Mouse (Mus musculus): ENCODE results near the gene Eif4e3.

Eif4e3 gene

GRCm38 (mm10) chr6:99665457-99666317, 884 bp downstream of the Eif4e3 start:
- in situ Hi-C loops (cut with MboI, MseI), result loop anchor here (25.0 kb wide), 2 partner anchors 1172 to 1197 kb away; partner anchors contain the start of gene Ppp4r2 (in 1 of the 2)

GRCm38 (mm10) chr6:99663232-99663631, 3.3 kb downstream of the Eif4e3 start:
- in situ Hi-C loops (cut with MboI, MseI), result loop anchor here (5.0 to 25.0 kb wide), 3 partner anchors 1056 to 1199 kb away; partner anchors contain the start of gene Ppp4r2 (in 1 of the 2)

DNA sequence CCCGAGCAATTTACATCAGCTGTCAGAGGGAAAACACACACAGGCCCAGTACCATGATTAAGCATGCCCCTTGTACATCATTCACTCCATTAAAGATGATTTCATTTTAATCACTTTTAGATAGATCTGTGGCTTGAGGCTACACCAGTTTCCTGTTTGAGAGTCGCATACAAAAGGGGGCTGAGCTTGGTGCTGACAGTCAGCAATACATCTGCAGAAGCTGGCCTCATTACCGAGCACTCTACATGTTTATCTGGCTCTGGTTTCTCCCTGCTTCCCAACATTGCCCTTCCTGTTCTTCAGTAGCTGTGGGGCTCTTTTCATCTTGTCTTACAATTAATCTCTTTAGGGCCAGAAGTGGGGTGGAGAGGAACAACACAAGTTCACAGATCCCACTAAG, 6.1 kb downstream of the Eif4e3 start:
- in situ Hi-C loops (cut with MboI, MseI), result loop anchor here (5.0 to 25.0 kb wide), 3 partner anchors 1053 to 1202 kb away; partner anchors contain the start of gene Ppp4r2 (in 1 of the 2)

- in situ Hi-C loops (cut with MboI, MseI), result loop anchor here (25.0 kb wide), 2 partner anchors 1179 to 1204 kb away; partner anchors contain the start of gene Ppp4r2 (in 1 of the 2)
These were observed 8.0 kb downstream of the Eif4e3 start for GRCm38 (mm10) chr6:99658586-99658985.

DNA sequence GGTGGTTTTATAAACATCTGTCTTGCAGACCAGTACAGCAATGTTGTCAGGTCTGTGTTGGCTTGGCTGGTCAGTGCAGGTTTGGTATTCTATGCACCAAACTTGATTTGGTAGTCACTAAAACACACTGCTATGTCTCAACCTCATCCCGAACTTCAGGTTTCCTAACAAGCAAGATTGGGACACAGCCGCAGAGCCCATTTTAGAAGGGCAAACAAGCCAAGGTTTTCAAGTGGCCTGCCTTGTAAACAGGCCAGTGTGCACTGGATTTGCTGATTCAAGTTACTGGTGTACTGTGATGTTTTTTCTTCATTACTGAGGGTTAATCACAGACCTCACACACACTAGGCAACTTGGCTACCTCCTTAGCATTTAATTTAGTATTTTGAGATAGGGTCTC, 10.5 kb downstream of the Eif4e3 start:
- in situ Hi-C loops (cut with MboI, MseI), result loop anchor here (25.0 kb wide), 2 partner anchors 1181 to 1206 kb away; partner anchors contain the start of gene Ppp4r2 (in 1 of the 2)

DNA sequence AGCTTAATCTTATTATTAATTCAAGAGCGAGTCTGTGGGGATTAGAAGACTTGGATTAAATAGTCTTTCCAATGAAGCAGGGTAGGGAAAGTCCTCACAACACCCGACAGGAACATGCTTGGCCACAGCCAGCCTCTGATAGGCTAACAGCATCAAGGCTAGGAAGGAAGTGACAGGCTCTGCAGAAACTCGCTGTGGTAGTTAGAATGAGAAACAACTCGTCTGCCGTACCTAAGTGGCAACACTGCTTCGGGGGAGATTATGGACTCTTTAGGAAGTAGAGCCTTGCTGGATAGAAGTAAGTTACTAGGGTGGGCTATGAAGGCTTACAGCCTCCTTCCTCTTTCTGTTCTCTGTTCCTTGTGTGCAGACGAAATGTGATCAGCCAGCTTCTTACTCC, 11.1 kb downstream of the Eif4e3 start:
- in situ Hi-C loops (cut with MboI, MseI), result loop anchor here (25.0 kb wide), 2 partner anchors 1182 to 1207 kb away; partner anchors contain the start of gene Ppp4r2 (in 1 of the 2)

DNA sequence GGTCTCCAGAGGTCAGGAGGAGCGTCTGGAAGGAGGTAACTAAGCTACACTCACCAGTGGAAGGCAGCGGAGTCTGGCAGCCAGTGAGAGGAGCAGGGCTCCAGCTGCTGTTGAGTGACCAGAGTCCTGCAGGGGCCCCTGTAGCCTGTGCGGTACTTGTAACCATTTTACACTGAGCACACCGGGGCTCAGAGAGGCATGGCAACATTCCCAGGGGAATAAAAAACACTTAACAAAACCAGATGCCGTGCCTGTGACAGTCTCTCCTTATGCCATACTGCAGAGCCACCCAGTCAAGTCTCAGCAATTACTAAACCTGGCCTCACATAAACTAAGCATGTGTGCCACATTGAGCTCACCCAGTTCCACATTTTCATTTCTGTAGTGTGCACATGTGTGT, 12.2 kb downstream of the Eif4e3 start:
- in situ Hi-C loops (cut with MboI, MseI), result loop anchor here (25.0 kb wide), 2 partner anchors 1183 to 1208 kb away; partner anchors contain the start of gene Ppp4r2 (in 1 of the 2)

DNA sequence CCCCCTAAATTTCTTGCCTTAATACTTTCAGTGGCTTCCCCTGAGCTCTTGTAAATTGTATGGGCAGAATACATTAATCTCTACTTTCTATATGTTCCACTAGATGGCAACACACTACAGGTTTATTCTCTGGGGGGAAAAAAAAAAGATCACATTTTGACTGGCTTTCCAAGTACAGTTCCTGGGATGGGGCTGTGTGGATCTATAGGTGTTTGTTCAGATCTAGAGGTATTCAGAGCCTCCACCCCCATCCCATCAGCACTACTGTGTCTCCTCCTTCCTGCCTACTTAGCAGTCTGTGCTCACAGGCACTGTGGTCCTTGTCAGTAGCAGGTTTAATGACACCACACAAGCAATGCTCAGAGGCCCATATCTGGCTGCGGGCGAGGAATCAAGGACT, 14.2 kb downstream of the Eif4e3 start:
- in situ Hi-C loops (cut with MboI, MseI), result loop anchor here (25.0 kb wide), 2 partner anchors 1185 to 1210 kb away; partner anchors contain the start of gene Ppp4r2 (in 1 of the 2)

DNA sequence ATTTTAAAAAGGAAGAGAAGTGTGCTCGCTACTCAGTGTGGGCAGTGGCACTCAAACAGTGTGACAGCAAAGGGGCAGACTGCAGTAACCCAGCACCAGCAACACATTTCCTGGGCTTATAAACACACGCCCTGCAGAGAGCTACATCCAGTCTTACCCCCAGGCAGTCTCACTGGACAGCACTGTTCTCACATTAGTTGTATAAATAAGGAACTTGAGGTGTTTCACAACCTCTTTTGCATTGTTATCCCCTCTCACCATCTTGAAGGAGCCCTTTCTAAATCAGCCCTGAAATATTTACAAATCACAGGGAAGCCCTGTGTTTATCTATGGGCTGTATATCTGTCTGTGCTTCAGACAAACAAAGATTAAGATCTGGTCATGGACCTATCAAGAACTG, 17.3 kb downstream of the Eif4e3 start:
- in situ Hi-C loops (cut with MboI, MseI), result loop anchor here in 1 of 2 experiments (25.0 kb wide), 1 partner anchor 287 kb away; no protein-coding TSS in a partner anchor

- in situ Hi-C loops (cut with MboI, MseI), result loop anchor here in 1 of 2 experiments (25.0 kb wide), 1 partner anchor 284 kb away; no protein-coding TSS in a partner anchor
These were observed 20.2 kb downstream of the Eif4e3 start for GRCm38 (mm10) chr6:99646344-99646743.

GRCm38 (mm10) chr6:99644876-99645275, 21.7 kb downstream of the Eif4e3 start:
- in situ Hi-C loops (cut with MboI, MseI), result loop anchor here in 1 of 2 experiments (25.0 kb wide), 1 partner anchor 283 kb away; no protein-coding TSS in a partner anchor

DNA sequence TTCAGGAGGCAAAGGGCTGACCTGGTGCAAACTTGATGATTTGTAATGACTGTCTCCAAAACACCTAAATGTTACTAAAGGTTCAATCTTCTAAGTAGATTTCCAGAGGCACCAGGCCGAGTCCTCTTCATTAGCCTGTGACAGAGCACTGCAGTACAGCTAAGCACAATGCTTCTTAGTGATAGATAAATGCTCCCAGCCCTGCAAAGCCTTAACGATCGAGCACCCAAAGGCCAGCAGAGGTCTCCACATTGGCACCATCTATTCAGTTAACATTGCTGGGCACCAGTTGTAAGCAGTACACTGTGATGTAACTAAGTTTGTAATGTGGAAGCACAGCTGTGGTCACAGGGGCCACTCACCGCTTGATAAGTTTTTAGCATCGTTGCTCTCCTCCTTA, 22.2 kb downstream of the Eif4e3 start:
- in situ Hi-C loops (cut with MboI, MseI), result loop anchor here in 1 of 2 experiments (25.0 kb wide), 1 partner anchor 282 kb away; no protein-coding TSS in a partner anchor

DNA sequence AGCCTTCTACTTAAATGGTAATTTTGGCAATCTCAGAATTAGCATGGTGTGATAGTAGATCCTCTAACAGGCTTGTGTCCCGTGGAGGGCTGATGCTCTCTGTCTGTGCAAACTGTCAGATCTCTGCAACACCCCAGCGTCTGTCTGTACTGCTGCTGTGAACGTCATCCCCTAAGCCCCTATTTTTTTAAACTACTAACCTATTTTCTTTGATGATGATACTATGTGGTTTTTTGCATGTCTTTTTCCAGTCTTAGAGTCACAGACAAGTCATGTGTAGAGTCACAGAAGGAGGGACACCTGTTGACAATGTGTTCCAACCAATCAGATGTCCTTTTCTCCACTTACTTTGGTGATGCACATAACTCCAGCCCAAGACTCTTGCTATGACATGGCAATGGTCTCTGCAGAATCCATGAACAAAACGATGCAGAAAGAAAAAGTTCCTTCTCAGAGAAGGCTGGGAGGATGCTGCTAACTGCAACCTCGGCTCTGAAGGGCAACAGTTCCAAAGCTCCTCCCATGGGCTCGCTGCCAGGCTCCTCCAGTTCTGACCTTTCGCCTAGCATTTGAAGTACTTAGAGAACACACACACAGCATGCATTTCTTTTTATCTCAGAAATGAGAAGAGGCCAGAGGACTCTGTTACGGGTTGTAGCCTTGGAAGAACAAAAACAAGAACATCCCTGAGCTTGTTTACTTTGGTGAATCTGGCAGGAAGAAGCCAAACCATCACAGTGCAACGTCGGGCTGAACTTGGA, 23.0 kb downstream of the Eif4e3 start:
- in situ Hi-C loops (cut with MboI, MseI), result loop anchor here in 1 of 2 experiments (25.0 kb wide), 1 partner anchor 281 kb away; no protein-coding TSS in a partner anchor

- in situ Hi-C loops (cut with MboI, MseI), result loop anchor here (10.0 to 25.0 kb wide), 2 partner anchors 275 to 1833 kb away; partner anchors contain the start of gene Mitf (in 1 of the 2)
These were observed 29.1 kb downstream of the Eif4e3 start for GRCm38 (mm10) chr6:99637456-99637855.

DNA sequence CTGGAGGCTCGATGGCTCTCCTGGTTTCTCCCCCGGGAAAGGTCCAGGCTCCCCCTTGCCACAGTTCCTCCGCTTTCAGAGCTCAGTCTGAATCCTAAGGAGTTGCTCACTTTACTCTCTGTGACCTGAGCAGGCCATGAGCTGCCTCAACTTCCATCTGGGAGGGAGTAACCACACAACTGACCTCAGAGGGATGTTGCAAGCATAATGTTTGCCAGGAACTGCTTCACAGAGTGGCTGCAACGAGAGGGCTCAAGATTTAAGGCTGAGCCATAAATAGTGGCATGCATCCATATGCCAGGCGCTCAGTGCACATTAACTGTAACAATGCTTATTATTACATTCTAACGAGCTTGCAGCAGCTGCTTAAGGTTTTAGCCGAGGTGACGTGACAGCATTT, 29.8 kb downstream of the Eif4e3 start:
- in situ Hi-C loops (cut with MboI, MseI), result loop anchor here (10.0 to 25.0 kb wide), 2 partner anchors 274 to 1832 kb away; partner anchors contain the start of gene Mitf (in 1 of the 2)

- in situ Hi-C loops (cut with MboI, MseI), result loop anchor here (10.0 to 25.0 kb wide), 2 partner anchors 274 to 1831 kb away; partner anchors contain the start of gene Mitf (in 1 of the 2)
These were observed 30.4 kb downstream of the Eif4e3 start for GRCm38 (mm10) chr6:99636121-99636520.

DNA sequence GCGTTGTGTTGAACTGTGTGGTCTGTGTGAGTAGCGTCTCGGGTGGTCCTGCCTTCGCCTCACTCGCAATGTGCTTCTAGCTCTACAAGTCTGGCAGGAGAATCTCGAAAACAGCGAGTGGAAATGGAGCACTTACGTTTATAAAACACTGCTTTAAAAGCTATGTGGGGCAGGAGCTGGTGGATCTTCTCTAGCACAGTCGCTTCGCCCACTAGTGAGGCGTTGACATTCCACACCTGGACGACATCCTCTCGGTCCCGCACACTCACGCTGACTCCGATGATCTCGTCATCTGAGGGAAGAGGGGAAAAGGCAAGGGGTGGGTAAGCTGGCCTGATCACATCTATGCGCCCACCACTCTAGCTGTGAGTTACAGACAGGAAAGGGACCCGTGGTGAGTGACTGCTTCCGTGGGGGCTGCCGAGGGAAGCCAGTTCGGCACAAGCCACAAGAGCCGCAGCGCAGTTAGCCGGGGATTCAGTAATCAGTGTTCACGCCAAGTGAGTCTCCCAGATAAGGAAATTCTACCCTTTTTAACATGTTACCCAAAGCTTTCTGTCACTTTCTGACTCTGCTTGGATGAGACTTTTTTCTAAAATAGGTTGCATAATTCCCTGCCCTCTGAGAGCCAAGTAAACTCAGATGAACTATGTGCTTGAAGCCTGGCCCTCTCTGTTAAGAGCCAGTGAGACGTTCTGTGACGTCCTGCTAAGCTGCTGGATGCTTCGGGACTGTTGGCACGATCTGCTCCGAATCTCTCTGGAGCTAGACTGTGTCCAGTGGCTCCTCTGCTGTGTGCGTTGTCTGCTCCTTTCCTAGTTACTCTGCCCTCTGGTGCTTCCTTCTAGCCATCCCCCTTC, 34.2 kb downstream of the Eif4e3 start:
- in situ Hi-C loops (cut with MboI, MseI), result loop anchor here (10.0 to 25.0 kb wide), 2 partner anchors 270 to 1828 kb away; partner anchors contain the start of gene Mitf (in 1 of the 2)

- in situ Hi-C loops (cut with MboI, MseI), result loop anchor here (10.0 to 25.0 kb wide), 2 partner anchors 269 to 1827 kb away; partner anchors contain the start of gene Mitf (in 1 of the 2)
These were observed 34.9 kb downstream of the Eif4e3 start for GRCm38 (mm10) chr6:99631637-99632036.

GRCm38 (mm10) chr6:99629726-99630458, 36.7 kb downstream of the Eif4e3 start:
- in situ Hi-C loops (cut with MboI, MseI), result loop anchor here (10.0 to 25.0 kb wide), 2 partner anchors 268 to 1825 kb away; partner anchors contain the start of gene Mitf (in 1 of the 2)

Measured in T-helper 17 cell (primary cell).